Mouse (Mus musculus) forebrain, postnatal 0 days (tissue): Measurements from ENCODE around the gene Max. TPM values are rescaled to one million over a fixed set of nuclear protein-coding genes. Genes with fewer than 3 reads are reported as not detected.

Experiments used
- ATAC-seq: fragments of 200-750 bp; cut with Nextera tagmentation; 2 replicates; pipeline ENCODE4 v1.8.0; 2017; ENCODE audit warnings: mild to moderate bottlenecking, moderate library complexity
- DNase-seq: peaks from one replicate; pipeline ENCODE4 v3.0.0-alpha.2; 2015
- H3K27ac ChIP-seq: fragments of 300-500 bp; sonication (generic); 2 replicates; pipeline ENCODE4 v1.5.1; 2014; ENCODE audit warnings: low read depth, mild to moderate bottlenecking, antibody characterized with exemption, low read length, moderate library complexity, mixed read lengths
- H3K27me3 ChIP-seq: fragments of 300-500 bp; sonication (generic); 2 replicates; pipeline ENCODE4 v1.6.1; 2014; ENCODE audit warnings: mild to moderate bottlenecking, low read length, mixed read lengths; ENCODE audit not compliant: insufficient read depth
- H3K36me3 ChIP-seq: fragments of 300-500 bp; sonication (generic); 2 replicates; pipeline ENCODE4 v1.6.1; 2014; ENCODE audit warnings: mild to moderate bottlenecking, moderate library complexity; ENCODE audit not compliant: insufficient read depth
- H3K4me1 ChIP-seq: fragments of 300-500 bp; sonication (generic); 2 replicates; pipeline ENCODE4 v1.6.1; 2014; ENCODE audit warnings: antibody characterized with exemption; ENCODE audit not compliant: insufficient read depth
- H3K4me2 ChIP-seq: fragments of 300-500 bp; sonication (generic); 2 replicates; pipeline ENCODE4 v1.6.1; 2014; ENCODE audit warnings: low read depth, mild to moderate bottlenecking, moderate library complexity
- H3K4me3 ChIP-seq: fragments of 300-500 bp; sonication (generic); 2 replicates; pipeline ENCODE4 v1.5.1; 2014; ENCODE audit warnings: low read depth, low read length, mixed read lengths
- H3K9ac ChIP-seq: fragments of 300-500 bp; sonication (generic); 2 replicates; pipeline ENCODE4 v1.6.1; 2014; ENCODE audit warnings: mild to moderate bottlenecking
- H3K9me3 ChIP-seq: fragments of 300-500 bp; sonication (generic); 2 replicates; pipeline ENCODE4 v1.6.1; 2016; ENCODE audit warnings: low read length
- CTCF ChIP-seq: sonication (generic); IDR thresholded peaks from 2 replicates; pipeline ENCODE4 v1.5.1; 2016; ENCODE audit warnings: antibody characterized with exemption, control low read depth, low read depth
- WGBS: fragments of 180-500 bp; shearing (Covaris S2); extraction: QIAGEN DNeasy Blood & Tissue Kit; methylation state at CpG from one replicate; pipeline ENCODE4 v1.1.7; 2014; 5-methylcytosine and 5-hydroxymethylcytosine counted together
- polyA plus RNA-seq: library from polyadenylated mRNA; unstranded; fragments of >200 nt; fragmentation: Nextera tagmentation; extraction: Ambion mirVana; gene quantifications from 2 replicates; pipeline ENCODE4 v1.2.1, GENCODE M21; 2015
- total RNA-seq: library from RNA; depleted of rRNA; stranded (reverse); fragments of >200 nt; gene quantifications from 2 replicates; pipeline ENCODE4 v1.2.3, GENCODE M21; 2014; rRNA removed

The Max gene
- total RNA-seq = 56.0 and 58.5 TPM in 2 replicates
- polyA plus RNA-seq = 14.6 TPM in 2 replicates

- Histone ChIP-seq H3K9me3 (no peaks in the 10 kb centered on the region), H3K36me3 (0 out of 2 replicates have a peak, but pooled peaks cover 3% of the 10 kb centered on the region), H3K4me1 (peaks cover 11% of the 10 kb centered on the region), H3K27ac (peak within 1 kb of the TSS; percentile 84), H3K27me3 (no peaks in the 10 kb centered on the region), H3K9ac (peak within 1 kb of the TSS; percentile 93), H3K4me3 (peak within 1 kb of the TSS; percentile 75), H3K4me2 (peak within 1 kb of the TSS; percentile 96)
- DNase-seq (peak; percentile 100), ATAC-seq (peak; percentile 99)
- 2% methylated on average over 68 of the region's 73 CpGs for WGBS
- peak; percentile 33; the same call in 1 of the 2 replicates for TF ChIP-seq CTCF
Observed at GRCm38 (mm10) chr12:76961932-76962891, at the start of gene Max. Gene Max (minus strand): TSS chr12:76962201.

- Histone ChIP-seq H3K4me3 (no peak overlapping the region), H3K36me3 (no peaks in the 10 kb centered on the region), H3K27ac (no peak overlapping the region), H3K4me1 (no peaks in the 10 kb centered on the region), H3K9ac (no peak overlapping the region), H3K9me3 (no peaks in the 10 kb centered on the region), H3K27me3 (no peaks in the 10 kb centered on the region), H3K4me2 (no peak overlapping the region)
- WGBS = 72% methylated on average over 6 of the region's 6 CpGs
- TF ChIP-seq CTCF = no peak; the same call in 1 of the 2 replicates
- DNase-seq = no peak
- no peak for ATAC-seq
Observed at GRCm38 (mm10) chr12:77011092-77011720, 49.2 kb upstream of the Max start.

DNA sequence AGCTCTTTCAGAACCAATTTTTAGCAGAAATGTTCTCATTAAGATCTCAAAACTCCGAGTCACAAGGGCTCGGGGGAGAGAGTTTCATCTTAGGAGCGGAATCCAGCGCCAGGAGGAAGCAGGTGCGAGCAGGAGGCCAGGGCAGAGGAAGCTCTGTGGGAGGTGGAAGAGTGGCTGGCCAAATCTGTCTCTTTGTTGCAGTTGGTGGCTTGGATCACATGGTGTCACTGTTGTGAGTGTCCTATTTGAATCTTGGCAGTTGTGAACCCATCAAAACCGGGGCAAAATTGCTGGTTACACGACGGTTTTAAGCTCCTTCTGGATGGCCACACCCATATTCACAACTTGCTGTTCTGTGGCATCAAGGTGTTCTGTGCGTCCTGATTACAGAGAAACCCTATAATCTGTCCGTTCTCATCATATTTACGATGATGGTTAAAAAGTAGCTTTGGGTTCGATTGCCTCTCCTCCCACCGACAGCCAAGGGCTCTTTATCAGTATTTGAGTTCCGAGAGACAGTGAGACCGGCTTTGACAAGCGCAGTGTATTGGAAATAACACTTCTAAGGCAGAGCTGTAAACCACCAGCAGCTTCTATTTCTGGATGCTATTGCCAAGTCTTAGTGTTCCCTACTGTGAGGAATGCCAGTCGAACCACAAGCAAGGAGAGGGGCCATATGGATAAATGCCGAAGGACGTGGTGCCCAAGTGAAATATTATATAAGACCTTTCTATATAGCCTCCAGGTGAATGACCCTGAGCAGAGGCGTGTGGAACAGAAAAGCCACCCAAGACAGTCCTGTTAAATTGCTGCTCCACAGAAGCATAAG is 47.4 kb upstream of the Max start:
- TF ChIP-seq CTCF = peak; percentile 39
- H3K36me3 ChIP-seq = no peaks in the 10 kb centered on the region
- H3K27me3 ChIP-seq = no peaks in the 10 kb centered on the region
- WGBS = 53% methylated on average over 20 of the region's 20 CpGs
- H3K27ac ChIP-seq = no peak overlapping the region
- no peak for ATAC-seq
- H3K4me1 ChIP-seq = peaks cover 4% of the 10 kb centered on the region
- peak; percentile 36 for DNase-seq
- no peak overlapping the region for H3K9ac ChIP-seq
- H3K9me3 ChIP-seq = no peaks in the 10 kb centered on the region
- H3K4me3 ChIP-seq = no peak overlapping the region
- H3K4me2 ChIP-seq = no peak overlapping the region

DNA sequence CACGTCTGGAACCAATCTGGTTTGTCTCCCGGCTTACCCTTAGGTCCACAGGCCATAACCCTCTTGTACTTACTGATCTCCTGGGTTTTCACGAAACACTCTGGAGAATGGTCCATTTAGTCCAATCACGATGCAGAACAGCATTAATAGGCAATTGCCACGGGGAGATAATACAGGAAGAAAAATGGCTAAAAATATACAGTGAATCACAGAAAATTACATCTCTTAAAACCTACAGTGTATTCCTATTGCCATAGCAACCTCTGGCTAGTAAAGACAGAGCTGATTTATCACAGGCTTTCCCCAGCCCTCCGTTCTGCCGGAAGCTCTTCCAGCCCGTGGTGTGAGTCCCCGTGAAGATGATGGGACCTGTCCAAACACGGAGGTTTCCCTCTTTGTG is 42.9 kb upstream of the Max start:
- Histone ChIP-seq H3K9me3 (no peaks in the 10 kb centered on the region), H3K27ac (no peak overlapping the region), H3K4me2 (peak overlapping the region; percentile 29; the same call in 1 of the 2 replicates), H3K9ac (no peak overlapping the region), H3K36me3 (no peaks in the 10 kb centered on the region), H3K27me3 (no peaks in the 10 kb centered on the region), H3K4me1 (peaks cover 4% of the 10 kb centered on the region), H3K4me3 (no peak overlapping the region)
- DNase-seq = peak; percentile 54
- peak; percentile 83 for ATAC-seq
- no peak for TF ChIP-seq CTCF
- 47% methylated on average over 10 of the region's 10 CpGs for WGBS

GRCm38 (mm10) chr12:77002551-77003228 is 40.7 kb upstream of the Max start:
- Histone ChIP-seq H3K27ac (no peak overlapping the region), H3K4me1 (peaks cover 4% of the 10 kb centered on the region), H3K4me2 (no peak overlapping the region), H3K9ac (no peak overlapping the region), H3K27me3 (no peaks in the 10 kb centered on the region), H3K36me3 (no peaks in the 10 kb centered on the region), H3K9me3 (no peaks in the 10 kb centered on the region), H3K4me3 (no peak overlapping the region)
- DNase-seq (no peak), ATAC-seq (no peak)
- 88% methylated on average over 8 of the region's 8 CpGs for WGBS
- TF ChIP-seq CTCF = no peak

DNA sequence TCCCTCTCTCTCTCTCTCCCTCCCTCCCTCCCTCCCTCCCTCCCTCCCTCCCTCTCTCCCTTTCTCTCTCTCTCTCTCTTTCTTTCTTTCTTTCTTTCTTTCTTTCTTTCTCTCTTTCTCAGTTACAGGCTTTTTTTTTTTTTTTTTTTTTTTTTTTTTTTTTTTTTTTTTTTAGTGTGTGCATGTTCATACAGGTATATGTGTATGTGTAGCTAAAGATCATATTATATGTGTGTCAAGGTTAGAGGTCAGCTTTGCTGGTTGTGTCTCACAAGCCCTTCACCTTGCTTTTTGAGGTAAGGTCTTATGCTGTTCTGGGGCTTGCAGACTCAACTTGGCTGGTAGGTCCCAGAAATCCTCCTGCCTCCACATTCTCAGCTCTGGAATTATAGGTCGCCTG is 39.3 kb upstream of the Max start:
- H3K4me1 ChIP-seq = peaks cover 4% of the 10 kb centered on the region
- no peak overlapping the region for H3K9ac ChIP-seq
- H3K27me3 ChIP-seq = no peaks in the 10 kb centered on the region
- DNase-seq (no peak), ATAC-seq (no peak)
- WGBS = 69% methylated on average over 1 of the region's 1 CpGs
- H3K4me3 ChIP-seq = no peak overlapping the region
- no peaks in the 10 kb centered on the region for H3K36me3 ChIP-seq
- H3K4me2 ChIP-seq = no peak overlapping the region
- no peak for TF ChIP-seq CTCF
- no peak overlapping the region for H3K27ac ChIP-seq
- H3K9me3 ChIP-seq = no peaks in the 10 kb centered on the region
